Mouse (Mus musculus) megakaryocyte, adult 5-6 weeks (primary cell): ENCODE results near the gene Znhit1. TPM values are rescaled to one million over a fixed set of nuclear protein-coding genes. Genes with fewer than 3 reads are reported as not detected.

Source experiments
- total RNA-seq, 2 experiments: library from RNA; stranded (forward) in 1 of 2; stranded (reverse) in 1 of 2; fragments of 153-499, 151-499 nt in 1 of 2; fragments of 221-1000, 200-1000 nt in 1 of 2; gene quantifications; 2 replicates each; pipeline versions ENCODE4 v1.2.3 to v1.2.4; 2015 to 2017

The Znhit1 gene
- total RNA-seq, 2 experiments from 2014 or later: 57.7 to 133 TPM

Other genes with a start within 250 kb of the Znhit1 start
- gene Col26a1, start 104.8 kb downstream of the Znhit1 start, total RNA-seq (2015): not detected in 2 replicates
- not detected in 2 replicates for gene Col26a1, start 104.8 kb downstream of the Znhit1 start, total RNA-seq (2017)
- 9.4 and 12.7 TPM in 2 replicates for gene Ift22, start 79.9 kb downstream of the Znhit1 start, total RNA-seq (2015)
- gene Ift22, start 79.9 kb downstream of the Znhit1 start, total RNA-seq (2017): 2.0 and 3.7 TPM in 2 replicates
- gene Fis1, start 34.7 kb downstream of the Znhit1 start, total RNA-seq (2015): 288 and 310 TPM in 2 replicates
- 117 and 147 TPM in 2 replicates for gene Fis1, start 34.7 kb downstream of the Znhit1 start, total RNA-seq (2017)
- 13.3 and 15.8 TPM in 2 replicates for gene Cldn15, start 21.4 kb downstream of the Znhit1 start, total RNA-seq (2015)
- gene Cldn15, start 21.4 kb downstream of the Znhit1 start, total RNA-seq (2017): 7.1 and 15.9 TPM in 2 replicates
- 73.2 and 74.8 TPM in 2 replicates for gene Plod3, start 1.0 kb downstream of the Znhit1 start, total RNA-seq (2015)
- gene Plod3, start 1.0 kb downstream of the Znhit1 start, total RNA-seq (2017): 159 and 176 TPM in 2 replicates
- gene Vgf, start 38.4 kb upstream of the Znhit1 start, total RNA-seq (2015): not detected in 2 replicates
- gene Vgf, start 38.4 kb upstream of the Znhit1 start, total RNA-seq (2017): not detected in 2 replicates
- 19.1 and 19.6 TPM in 2 replicates for gene Ap1s1, start 58.1 kb upstream of the Znhit1 start, total RNA-seq (2015)
- 43.3 and 47.2 TPM in 2 replicates for gene Ap1s1, start 58.1 kb upstream of the Znhit1 start, total RNA-seq (2017)
- not detected in 2 replicates for gene Serpine1, start 84.2 kb upstream of the Znhit1 start, total RNA-seq (2015)
- not detected in 2 replicates for gene Serpine1, start 84.2 kb upstream of the Znhit1 start, total RNA-seq (2017)
- 12.4 and 13.5 TPM in 2 replicates for gene Trim56, start 128.2 kb upstream of the Znhit1 start, total RNA-seq (2015)
- gene Trim56, start 128.2 kb upstream of the Znhit1 start, total RNA-seq (2017): 28.7 and 32.4 TPM in 2 replicates
- not detected in 2 replicates for gene Muc3, start 161.3 kb upstream of the Znhit1 start, total RNA-seq (2015)
- gene Muc3, start 161.3 kb upstream of the Znhit1 start, total RNA-seq (2017): not detected in 2 replicates
- 0.87 and 1.4 TPM in 2 replicates for gene Muc3a, start 224.4 kb upstream of the Znhit1 start, total RNA-seq (2015)
- gene Muc3a, start 224.4 kb upstream of the Znhit1 start, total RNA-seq (2017): 0.08 and 0.29 TPM in 2 replicates